Mouse (Mus musculus) CH12.LX (cell line): Measurements from ENCODE around the gene Jmjd8. TPM values are rescaled to one million over a fixed set of nuclear protein-coding genes. Genes with fewer than 3 reads are reported as not detected.
A peak's percentile ranks its signal among the peaks of the same experiment; 100 is the strongest.

Source experiments
- DNase-seq: peaks from one replicate; pipeline ENCODE4 v3.0.0-alpha.2; 2013; ENCODE audit errors: extremely low read depth
- H3K27ac ChIP-seq: 2 replicates; pipeline ENCODE4 v1.5.1; 2012; ENCODE audit warnings: low read depth, mild to moderate bottlenecking, control low read depth, moderate library complexity; ENCODE audit not compliant: insufficient read depth
- H3K27me3 ChIP-seq: replicated peaks from 2 replicates; pipeline ENCODE3; 2012; ENCODE audit warnings: inconsistent platforms
- H3K36me3 ChIP-seq, 2 experiments: replicated peaks in 1 of 2; 2 replicates each; pipeline versions ENCODE3 to v1.6.1; 2012; ENCODE audit warnings: inconsistent platforms in 1 of 2, low read length in 1 of 2, mild to moderate bottlenecking in 1 of 2, mixed read lengths in 1 of 2, moderate library complexity in 1 of 2; ENCODE audit not compliant: control insufficient read depth in 1 of 2, insufficient read depth in 1 of 2
- H3K4me1 ChIP-seq, 2 experiments: 2 replicates each; pipeline ENCODE4 v1.6.1; 2012; ENCODE audit warnings: inconsistent platforms in 1 of 2, moderate library complexity in 1 of 2; ENCODE audit not compliant: insufficient read depth in 2 of 2, control insufficient read depth in 1 of 2
- H3K4me2 ChIP-seq: 2 replicates; pipeline ENCODE4 v1.6.1; 2012; ENCODE audit warnings: low read depth, mild to moderate bottlenecking, control low read depth; ENCODE audit not compliant: poor library complexity, insufficient read depth, severe bottlenecking
- H3K4me3 ChIP-seq, 3 experiments: fragments of 150-350 bp in 1 of 3; sonication (generic) in 1 of 3; replicated peaks in 1 of 3; 2 replicates each; pipeline versions ENCODE3 to v1.5.1; 2011 to 2012; ENCODE audit warnings: low read depth in 2 of 3, low read length in 2 of 3, mild to moderate bottlenecking in 2 of 3, moderate library complexity in 2 of 3, control low read depth in 1 of 3, improper control_type of control experiment in 1 of 3, inconsistent platforms in 1 of 3, mixed read lengths in 1 of 3; ENCODE audit not compliant: poor library complexity in 1 of 3
- H3K79me2 ChIP-seq: replicated peaks from 2 replicates; pipeline ENCODE4 v1.6.1; 2012; ENCODE audit warnings: mild to moderate bottlenecking, moderate library complexity; ENCODE audit not compliant: control insufficient read depth, poor library complexity, insufficient read depth, severe bottlenecking; ENCODE audit errors: extremely low read depth
- H3K9ac ChIP-seq: 2 replicates; pipeline ENCODE4 v1.6.1; 2012; ENCODE audit warnings: low read depth, mild to moderate bottlenecking, control low read depth, moderate library complexity; ENCODE audit not compliant: insufficient read depth
- H3K9me3 ChIP-seq: replicated peaks from 2 replicates; pipeline ENCODE3; 2012; ENCODE audit warnings: low read length, inconsistent platforms, mixed read lengths
- BHLHE40 ChIP-seq: IDR thresholded peaks from 2 replicates; pipeline ENCODE4 v1.6.1; 2011; ENCODE audit warnings: mild to moderate bottlenecking, low read depth, low read length, improper control_type of control experiment
- CHD1 ChIP-seq: IDR thresholded peaks from 2 replicates; pipeline ENCODE4 v1.6.1; 2012; ENCODE audit warnings: low read depth, low read length, improper control_type of control experiment, inconsistent platforms
- CHD2 ChIP-seq: IDR thresholded peaks from 2 replicates; pipeline ENCODE4 v1.6.1; 2011; ENCODE audit warnings: low read length, improper control_type of control experiment
- CTCF ChIP-seq, 2 experiments: IDR thresholded peaks in 1 of 2; conservative IDR thresholded peaks in 1 of 2; 2 replicates each; pipeline ENCODE4 v1.5.1; 2011 to 2012; ENCODE audit warnings: low read depth in 2 of 2, low read length in 2 of 2, improper control_type of control experiment in 1 of 2, inconsistent platforms in 1 of 2, mild to moderate bottlenecking in 1 of 2, moderate library complexity in 1 of 2
- E2F4 ChIP-seq: IDR thresholded peaks from 2 replicates; pipeline ENCODE4 v1.6.1; 2011; ENCODE audit warnings: low read depth, low read length, improper control_type of control experiment; ENCODE audit not compliant: insufficient replicate concordance
- ELF1 ChIP-seq: IDR thresholded peaks from 2 replicates; pipeline ENCODE4 v1.6.1; 2014; ENCODE audit warnings: low read depth, mild to moderate bottlenecking, inconsistent platforms, low read length, improper control_type of control experiment
- ETS1 ChIP-seq: conservative IDR thresholded peaks from 2 replicates; pipeline ENCODE4 v1.6.1; 2012; ENCODE audit warnings: low read depth, mild to moderate bottlenecking, inconsistent platforms, low read length, improper control_type of control experiment, moderate library complexity
- GABPA ChIP-seq: IDR thresholded peaks from 2 replicates; pipeline ENCODE4 v1.6.1; 2012; ENCODE audit warnings: low read depth, low read length, improper control_type of control experiment, inconsistent platforms; ENCODE audit not compliant: insufficient replicate concordance
- HCFC1 ChIP-seq: IDR thresholded peaks from 2 replicates; pipeline ENCODE4 v1.6.1; 2012; ENCODE audit warnings: low read depth, mild to moderate bottlenecking, inconsistent platforms, low read length, improper control_type of control experiment
- IRF4 ChIP-seq: IDR thresholded peaks from 2 replicates; pipeline ENCODE4 v1.6.1; 2014; ENCODE audit warnings: low read depth, mild to moderate bottlenecking, inconsistent platforms, low read length, improper control_type of control experiment
- JUN ChIP-seq: IDR thresholded peaks from 2 replicates; pipeline ENCODE4 v1.6.1; 2011; ENCODE audit warnings: low read depth, mild to moderate bottlenecking, low read length, improper control_type of control experiment, moderate library complexity; ENCODE audit not compliant: insufficient read depth
- JUND ChIP-seq: conservative IDR thresholded peaks from 2 replicates; pipeline ENCODE4 v1.6.1; 2011; ENCODE audit warnings: low read depth, low read length, improper control_type of control experiment
- MAX ChIP-seq: IDR thresholded peaks from 2 replicates; pipeline ENCODE4 v1.6.1; 2011; ENCODE audit warnings: low read length, improper control_type of control experiment
- MAZ ChIP-seq: IDR thresholded peaks from 2 replicates; pipeline ENCODE4 v1.6.1; 2012; ENCODE audit warnings: low read depth, mild to moderate bottlenecking, inconsistent platforms, low read length, improper control_type of control experiment, moderate library complexity
- MEF2A ChIP-seq: IDR thresholded peaks from 2 replicates; pipeline ENCODE4 v1.6.1; 2014; ENCODE audit warnings: low read depth, mild to moderate bottlenecking, inconsistent platforms, low read length, improper control_type of control experiment, borderline replicate concordance
- MXI1 ChIP-seq: IDR thresholded peaks from 2 replicates; pipeline ENCODE4 v1.6.1; 2011; ENCODE audit warnings: mild to moderate bottlenecking, low read depth, low read length, improper control_type of control experiment
- NRF1 ChIP-seq: IDR thresholded peaks from 2 replicates; pipeline ENCODE4 v1.6.1; 2014; ENCODE audit warnings: low read depth, mild to moderate bottlenecking, inconsistent platforms, low read length, improper control_type of control experiment, moderate library complexity
- PAX5 ChIP-seq: IDR thresholded peaks from 2 replicates; pipeline ENCODE4 v1.6.1; 2012; ENCODE audit warnings: low read length, inconsistent platforms, mixed read lengths
- POLR2AphosphoS2 ChIP-seq: IDR thresholded peaks from 2 replicates; pipeline ENCODE4 v1.6.1; 2011; ENCODE audit warnings: low read depth, low read length, improper control_type of control experiment
- SIN3A ChIP-seq: IDR thresholded peaks from 2 replicates; pipeline ENCODE4 v1.6.1; 2012; ENCODE audit warnings: low read length, improper control_type of control experiment, inconsistent platforms
- SMC3 ChIP-seq: IDR thresholded peaks from 2 replicates; pipeline ENCODE4 v1.6.1; 2011; ENCODE audit warnings: low read depth, low read length, improper control_type of control experiment
- TBP ChIP-seq: conservative IDR thresholded peaks from 2 replicates; pipeline ENCODE4 v1.6.1; 2011; ENCODE audit warnings: low read depth, low read length, improper control_type of control experiment
- TCF12 ChIP-seq: IDR thresholded peaks from 2 replicates; pipeline ENCODE4 v1.6.1; 2014; ENCODE audit warnings: low read depth, mild to moderate bottlenecking, inconsistent platforms, low read length, improper control_type of control experiment
- UBTF ChIP-seq: IDR thresholded peaks from 2 replicates; pipeline ENCODE4 v1.6.1; 2012; ENCODE audit warnings: low read depth, mild to moderate bottlenecking, inconsistent platforms, low read length, improper control_type of control experiment, moderate library complexity
- USF1 ChIP-seq: IDR thresholded peaks from 2 replicates; pipeline ENCODE4 v1.6.1; 2014; ENCODE audit warnings: low read depth, mild to moderate bottlenecking, inconsistent platforms, low read length, improper control_type of control experiment
- ZKSCAN1 ChIP-seq: IDR thresholded peaks from 2 replicates; pipeline ENCODE4 v1.6.1; 2012; ENCODE audit warnings: low read depth, inconsistent platforms, low read length, improper control_type of control experiment, borderline replicate concordance
- ZMIZ1 ChIP-seq: IDR thresholded peaks from 2 replicates; pipeline ENCODE4 v1.6.1; 2012; ENCODE audit warnings: low read depth, mild to moderate bottlenecking, inconsistent platforms, low read length, improper control_type of control experiment
- ZNF384 ChIP-seq: IDR thresholded peaks from 2 replicates; pipeline ENCODE4 v1.6.1; 2012; ENCODE audit warnings: low read depth, low read length, improper control_type of control experiment, inconsistent platforms
- dilution Hi-C: fragments of 300-500 bp; cut with MboI; formaldehyde crosslinking; loops from 2 replicates; pipeline ENCODE4 v1.14.3; 2020; ENCODE audit warnings: low sequenced_read_pairs; ENCODE audit not compliant: extremely low pct_unique_long_range_greater_than_20kb, extremely low pct_ligation_motif_present
- in situ Hi-C: fragments of 300-500 bp; cut with MboI; formaldehyde crosslinking; loops from 3 replicates; pipeline ENCODE4 v1.14.3; 2019; ENCODE audit warnings: low sequenced_read_pairs, low pct_ligation_motif_present, low pct_unique_long_range_greater_than_20kb, mixed read lengths
- polyA plus RNA-seq: library from polyadenylated mRNA; unstranded; fragments of >175 nt; gene quantifications from 2 replicates; pipeline ENCODE4 v1.2.1, GENCODE M21; 2012; ENCODE audit warnings: low read depth; ENCODE audit not compliant: insufficient read length
- total RNA-seq, 2 experiments: library from RNA; depleted of rRNA; stranded (reverse); fragments of 300-350 nt in 1 of 2; fragments of >200 nt in 1 of 2; gene quantifications; 2 replicates each; pipeline ENCODE4 v1.2.3; 2012 to 2014

The Jmjd8 gene
- total and polyA plus RNA-seq, 3 experiments = 4.8 to 8.3 (median 7.7) TPM

GRCm38 (mm10) chr17:25831451-25832281 lies 3.0 kb downstream of the Jmjd8 start:
- H3K4me2 ChIP-seq = peak overlapping the region; percentile 85
- H3K4me1 ChIP-seq = peaks cover 23 to 48% of the 10 kb centered on the region in 2 experiments
- in situ Hi-C loops (no loop called here), dilution Hi-C loops (no loop called here)
- H3K36me3 ChIP-seq = peaks cover 56 to 77% of the 10 kb centered on the region in 2 experiments
- peak overlapping the region; percentile 90 for H3K9ac ChIP-seq
- DNase-seq = no peak
- no peaks in the 10 kb centered on the region for H3K27me3 ChIP-seq
- H3K79me2 ChIP-seq = peaks cover 14% of the 10 kb centered on the region
- H3K9me3 ChIP-seq = no peaks in the 10 kb centered on the region
- H3K27ac ChIP-seq = no peak overlapping the region
- peak overlapping the region; percentile 71 to 81 (median 80) for H3K4me3 ChIP-seq
- TF ChIP-seq ZNF384 (no peak), SIN3A (no peak), NRF1 (no peak), USF1 (no peak), CHD1 (no peak), GABPA (no peak), HCFC1 (no peak), CTCF (conservative IDR thresholded peaks at IDR 0.05 in 1 of 2, IDR thresholded peaks at IDR 0.05 in 1 of 2; ENCODE audit: low read depth in 2 of 2, low read length in 2 of 2) (no peak), MAZ (no peak), E2F4 (no peak), MXI1 (no peak), ZKSCAN1 (no peak)

- no peaks in the 10 kb centered on the region for H3K9me3 ChIP-seq
- no peaks in the 10 kb centered on the region for H3K27me3 ChIP-seq
- peak overlapping the region; percentile 47 for H3K27ac ChIP-seq
- in situ Hi-C loops = no loop called here
- H3K9ac ChIP-seq = peak overlapping the region; percentile 90
- peaks cover 21 to 45% of the 10 kb centered on the region in 2 experiments for H3K4me1 ChIP-seq
- peak; percentile 99 for DNase-seq
- peak overlapping the region; percentile 85 for H3K4me2 ChIP-seq
- peaks cover 53 to 77% of the 10 kb centered on the region in 2 experiments for H3K36me3 ChIP-seq
- H3K79me2 ChIP-seq = peaks cover 14% of the 10 kb centered on the region
- dilution Hi-C loops = no loop called here
- peak overlapping the region; percentile 71 to 81 (median 81) for H3K4me3 ChIP-seq
- TF ChIP-seq CHD1 (no peak), ELF1 (peak; percentile 89), ZNF384 (no peak), E2F4 (no peak), MAZ (no peak; the same call in 1 of the 2 replicates), ZMIZ1 (peak; percentile 90), UBTF (peak; percentile 76; the same call in 1 of the 2 replicates), ETS1 (no peak), CHD2 (no peak), TCF12 (peak; percentile 59), MAX (peak; percentile 86), JUN (no peak), IRF4 (peak; percentile 17; the same call in 1 of the 2 replicates), JUND (no peak), USF1 (peak; percentile 92), PAX5 (no peak), MEF2A (peak; percentile 41; the same call in 1 of the 2 replicates), SMC3 (no peak), BHLHE40 (peak; percentile 94), POLR2AphosphoS2 (peak; percentile 92; the same call in 1 of the 2 replicates), TBP (no peak; the same call in 1 of the 2 replicates)
These were observed 4.0 kb downstream of the Jmjd8 start for GRCm38 (mm10) chr17:25832436-25833290.
